Mouse (Mus musculus): ENCODE measurements at regions not wholly inside any gene's neighbourhood (a gene's known extent, or its start where the extent isn't known, plus 50 kb on each side); places are given as distances from the start of the nearest gene placed in this dataset.

GRCm38 (mm10) chr4:81829972-81830371, 387.4 kb upstream of the Mpdz start:
- DNase-seq, result peak; percentile 96

GRCm38 (mm10) chr4:81827453-81827852, 384.8 kb upstream of the Mpdz start:
- DNase-seq, result no peak

GRCm38 (mm10) chr4:81825966-81826365, 383.4 kb upstream of the Mpdz start:
- DNase-seq, result no peak

DNA sequence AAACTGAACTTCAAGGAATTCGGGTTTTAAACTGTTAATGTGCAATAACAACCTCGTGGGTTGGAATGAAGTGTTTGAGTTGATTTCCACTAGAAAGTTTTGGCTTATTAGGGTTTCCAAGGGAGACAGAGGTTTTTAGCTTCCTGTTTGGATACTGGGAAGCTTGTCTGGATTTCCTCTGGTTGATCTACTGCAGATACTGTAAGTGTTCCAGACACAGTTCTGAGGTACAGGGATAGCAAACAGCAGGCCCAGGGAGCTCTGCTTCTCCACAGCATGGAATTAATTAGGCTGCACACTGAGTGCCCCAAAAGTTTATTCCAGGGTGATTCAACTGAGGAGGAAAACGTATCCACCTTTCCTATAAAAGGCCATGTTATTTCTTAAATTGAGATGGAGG, 381.0 kb upstream of the Mpdz start:
- DNase-seq, result no peak

DNA sequence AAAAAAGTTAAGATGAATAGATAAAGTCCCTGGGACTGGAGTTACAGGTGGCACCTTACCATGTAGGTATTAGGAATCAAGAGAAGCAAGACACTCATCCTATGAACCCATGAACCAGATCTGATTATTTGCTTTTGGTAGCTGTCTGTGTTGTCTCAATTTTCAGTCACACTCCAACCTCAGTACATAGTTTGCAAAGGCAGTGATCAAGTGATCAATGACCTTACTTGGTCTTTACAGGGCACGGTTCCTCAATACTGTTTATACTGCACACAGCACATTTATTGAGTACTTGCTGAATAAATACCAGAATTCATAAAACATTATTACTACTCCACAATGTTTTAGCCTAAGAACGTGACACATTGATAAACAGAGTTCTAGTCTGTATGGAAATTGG, 346.7 kb upstream of the Mpdz start:
- DNase-seq, result no peak

- DNase-seq, result peak; percentile 61
Observed at GRCm38 (mm10) chr4:81788636-81789035, 346.0 kb upstream of the Mpdz start.

- DNase-seq, result no peak
Observed at GRCm38 (mm10) chr4:81781971-81782370, 339.4 kb upstream of the Mpdz start.

DNA sequence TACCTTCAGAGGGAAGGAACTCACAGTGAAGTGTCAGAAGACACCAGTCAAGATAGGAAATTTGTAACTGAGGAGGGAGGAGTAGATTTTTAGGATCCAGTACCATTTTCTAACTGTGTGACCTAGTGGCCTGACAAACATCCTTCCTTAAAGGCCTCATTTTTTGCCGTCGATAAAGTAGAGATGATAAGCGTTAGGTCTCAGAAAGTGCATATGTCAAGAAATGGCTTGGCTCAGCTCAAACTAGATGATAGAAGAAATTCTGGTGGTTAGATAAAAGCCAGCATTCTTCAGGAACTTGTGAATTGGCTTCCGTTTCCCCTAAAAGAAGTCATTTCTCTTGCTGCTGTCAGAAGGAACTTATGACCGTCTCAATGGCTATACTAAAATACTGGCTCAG, 324.1 kb upstream of the Mpdz start:
- DNase-seq, result no peak

GRCm38 (mm10) chr4:81764026-81764867, 321.6 kb upstream of the Mpdz start:
- peak; percentile 96 for DNase-seq

DNA sequence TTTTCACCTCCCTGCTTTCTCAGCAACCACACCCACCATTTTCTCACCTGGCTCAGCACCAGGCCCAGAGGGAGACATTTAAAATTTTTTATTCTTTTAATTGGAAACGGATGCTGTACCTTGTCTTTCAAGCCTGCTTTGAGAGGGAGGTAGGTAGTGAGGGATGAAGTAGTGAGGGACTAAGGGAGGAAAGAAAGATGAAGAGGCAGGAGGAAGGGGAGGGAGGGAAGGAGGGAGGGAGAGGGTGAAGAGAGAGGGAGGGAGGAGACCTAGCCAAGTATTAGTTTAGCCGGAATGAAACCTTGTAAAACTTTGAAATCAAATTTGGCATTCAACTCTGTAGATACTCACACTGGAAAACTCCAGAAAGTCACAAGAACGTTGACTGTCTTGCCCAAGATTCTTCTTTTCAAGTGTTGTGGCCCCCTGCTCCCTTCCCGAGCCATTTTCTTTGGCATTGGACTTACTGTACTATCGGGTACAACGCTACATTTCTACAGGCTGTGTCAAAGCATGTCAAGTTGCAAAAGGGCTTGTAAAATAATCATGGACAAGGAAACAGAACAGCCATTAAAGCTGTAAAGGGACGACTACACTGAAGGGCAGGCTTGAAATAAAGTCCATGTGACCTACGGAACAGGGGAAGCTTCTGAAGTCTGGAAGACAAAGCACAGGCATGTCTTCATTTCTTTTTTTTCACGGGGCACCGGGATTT, 320.9 kb upstream of the Mpdz start:
- no peak for DNase-seq

DNA sequence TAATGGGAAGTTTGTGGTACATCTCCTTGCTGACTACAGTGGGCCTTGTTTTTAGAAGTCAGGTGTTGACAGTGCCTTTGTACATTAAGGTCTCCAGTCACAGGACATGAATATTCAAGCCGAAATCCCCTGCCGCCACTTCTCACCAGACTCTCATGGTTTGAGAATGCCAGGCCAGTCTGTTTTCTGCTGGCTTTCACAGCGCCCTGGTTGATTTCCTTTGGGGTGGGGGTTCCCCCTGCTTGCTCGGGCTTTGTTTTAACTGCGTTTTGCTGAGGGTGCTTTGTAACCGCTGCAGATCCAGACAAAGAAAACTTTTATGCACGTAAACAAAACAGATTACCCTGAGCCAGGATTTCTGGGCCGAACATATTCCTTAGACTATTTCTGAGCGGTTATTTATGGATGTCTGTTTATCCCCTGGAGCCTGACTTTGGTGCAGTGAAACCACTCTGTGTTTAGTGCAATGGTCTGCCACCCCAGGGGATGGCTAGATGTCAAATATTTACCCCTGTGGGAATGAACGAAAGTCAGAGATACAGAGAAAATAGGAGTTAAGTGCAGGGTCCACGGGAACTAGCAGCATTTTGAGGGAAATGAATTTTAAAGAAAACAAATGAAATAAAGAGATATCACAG, 320.1 kb upstream of the Mpdz start:
- peak; percentile 85 for DNase-seq

DNA sequence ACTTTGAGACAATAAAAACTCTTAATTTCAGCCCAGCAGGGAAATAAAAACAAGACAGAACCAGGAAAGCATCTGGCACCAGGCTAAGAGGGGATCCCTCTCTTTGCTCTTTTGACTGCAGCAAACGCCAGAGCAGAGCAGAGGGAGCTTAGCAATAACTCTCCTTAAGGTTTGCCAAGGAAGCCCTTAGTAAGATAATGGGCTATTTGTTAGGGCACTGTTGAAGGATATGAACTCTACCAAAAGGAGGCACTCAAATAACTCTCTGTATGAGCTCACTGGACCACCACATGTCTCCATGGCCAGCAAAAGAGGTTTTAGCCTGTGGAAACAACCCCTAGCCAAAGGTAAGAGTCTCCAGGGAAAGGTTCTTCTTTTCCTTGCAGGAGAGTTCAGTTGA, 315.3 kb upstream of the Mpdz start:
- DNase-seq, result peak; percentile 52

DNA sequence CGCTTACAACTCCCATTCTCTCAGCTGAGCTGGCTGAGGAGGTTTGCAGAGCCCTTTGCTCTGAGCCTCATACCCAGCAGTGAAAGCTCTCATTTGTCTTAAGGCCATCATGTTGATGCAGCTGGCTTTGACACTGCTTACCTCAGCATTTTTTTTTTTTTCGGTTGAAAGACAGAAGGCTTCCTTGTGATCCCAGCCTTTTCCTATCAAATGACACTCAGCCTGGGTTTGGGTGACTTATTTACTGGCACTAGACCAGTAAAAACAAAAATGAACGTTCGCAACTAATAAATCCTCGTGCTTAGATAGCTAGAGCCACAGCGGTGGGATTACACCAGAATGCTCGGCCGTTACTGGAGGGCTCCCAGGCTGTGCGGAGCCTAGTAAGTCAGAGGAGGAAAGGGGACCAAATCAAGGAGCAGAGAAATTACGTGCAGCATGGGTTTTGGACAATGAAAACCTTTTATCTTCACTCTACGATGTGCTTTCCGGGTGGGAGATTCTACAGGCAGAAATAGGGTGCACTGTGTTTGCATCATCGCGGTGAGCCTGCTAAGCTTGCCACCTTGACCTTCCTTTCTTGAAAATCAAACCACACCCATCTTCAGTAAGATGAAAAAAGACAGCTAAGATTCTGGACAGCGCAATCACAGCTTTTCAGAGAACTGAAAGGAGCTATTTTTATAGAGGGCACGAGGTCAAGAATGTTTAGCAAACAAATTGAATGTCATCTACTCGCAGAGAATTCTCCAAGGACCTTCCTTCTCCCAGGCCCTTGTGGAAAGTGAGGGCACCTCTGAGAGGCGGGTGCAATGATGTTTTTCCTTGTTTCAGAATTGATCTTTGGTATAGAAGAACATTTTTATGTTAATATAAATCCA, 302.3 kb upstream of the Mpdz start:
- peak; percentile 95 for DNase-seq

DNA sequence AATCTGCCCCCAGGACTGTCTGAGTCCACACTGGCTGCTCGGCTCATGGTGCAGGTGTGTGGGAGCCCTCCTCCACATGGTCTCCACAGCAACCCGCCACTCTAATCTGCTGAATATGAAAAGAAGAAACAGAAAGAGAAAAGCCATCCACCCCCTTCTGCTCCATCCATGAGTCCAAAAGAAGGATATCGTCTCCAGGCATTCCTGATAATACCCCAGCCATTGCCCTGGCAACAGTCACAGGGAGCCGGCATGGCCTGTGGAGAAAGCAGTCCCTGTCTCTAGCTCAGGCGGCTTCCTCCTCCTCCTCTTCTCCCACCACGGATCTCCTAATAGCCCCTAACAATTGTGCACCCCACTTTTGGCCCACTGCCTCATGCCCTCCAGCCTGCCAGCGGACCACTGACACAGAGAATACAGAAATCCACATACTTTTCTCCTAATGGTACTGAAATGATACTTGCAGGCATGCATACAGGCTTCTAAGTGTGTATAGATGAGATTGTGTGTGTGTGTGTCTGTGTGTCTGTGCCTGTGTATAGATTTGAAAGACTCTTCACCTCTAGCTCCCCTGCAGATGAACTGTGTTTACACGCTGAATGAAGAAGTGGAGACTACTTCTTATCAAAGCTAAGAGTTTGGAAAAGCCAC, 301.5 kb upstream of the Mpdz start:
- DNase-seq, result peak; percentile 92

- peak; percentile 93 for DNase-seq
Observed at GRCm38 (mm10) chr4:81742536-81743459, 300.2 kb upstream of the Mpdz start.

GRCm38 (mm10) chr4:81734391-81734790, 291.8 kb upstream of the Mpdz start:
- peak; percentile 15 for DNase-seq

- DNase-seq, result no peak
Observed at GRCm38 (mm10) chr4:81730386-81730785, 287.8 kb upstream of the Mpdz start.

- no peak for DNase-seq
Observed at GRCm38 (mm10) chr4:81728961-81729360, 286.3 kb upstream of the Mpdz start.

GRCm38 (mm10) chr4:81727735-81728581, 285.3 kb upstream of the Mpdz start:
- peak; percentile 95 for DNase-seq

Data from heart, adult 11 months (tissue).